Mouse (Mus musculus) MEL (cell line): ENCODE measurements around the gene Myo5a. TPM values are rescaled to one million over a fixed set of nuclear protein-coding genes. Genes with fewer than 3 reads are reported as not detected.

Source experiments
- DNase-seq: peaks from one replicate; pipeline ENCODE4 v3.0.0; 2011; ENCODE audit warnings: low read depth, low spot score
- H3K27ac ChIP-seq: 2 replicates; pipeline ENCODE4 v1.5.1; 2012; ENCODE audit warnings: low read depth, mild to moderate bottlenecking, control low read depth, low read length, moderate library complexity; ENCODE audit not compliant: control insufficient read depth
- H3K27me3 ChIP-seq, 2 experiments: fragments of 150-350 bp in 1 of 2; sonication (generic) in 1 of 2; 2 replicates each; pipeline ENCODE4 v1.6.1; 2012; ENCODE audit warnings: low read length in 2 of 2, mild to moderate bottlenecking in 2 of 2, improper control_type of control experiment in 1 of 2, moderate library complexity in 1 of 2; ENCODE audit not compliant: insufficient read depth in 2 of 2, control insufficient read depth in 1 of 2
- H3K36me3 ChIP-seq, 2 experiments: 2 replicates each; pipeline ENCODE4 v1.6.1; 2012 to 2014; ENCODE audit warnings: low read length in 2 of 2, improper control_type of control experiment in 1 of 2, inconsistent platforms in 1 of 2, mild to moderate bottlenecking in 1 of 2; ENCODE audit not compliant: insufficient read depth in 2 of 2, control insufficient read depth in 1 of 2
- H3K4me1 ChIP-seq, 2 experiments: fragments of 150-350 bp in 1 of 2; sonication (generic) in 1 of 2; 2 replicates each; pipeline ENCODE4 v1.6.1; 2012; ENCODE audit warnings: low read length in 2 of 2, improper control_type of control experiment in 1 of 2, mild to moderate bottlenecking in 1 of 2; ENCODE audit not compliant: insufficient read depth in 2 of 2, control insufficient read depth in 1 of 2
- H3K4me3 ChIP-seq, 2 experiments: fragments of 150-350 bp in 1 of 2; sonication (generic) in 1 of 2; 2 replicates each; pipeline ENCODE4 v1.5.1; 2012; ENCODE audit warnings: low read depth in 2 of 2, low read length in 2 of 2, mild to moderate bottlenecking in 2 of 2, moderate library complexity in 2 of 2, control low read depth in 1 of 2, improper control_type of control experiment in 1 of 2; ENCODE audit not compliant: control insufficient read depth in 1 of 2, insufficient read depth in 1 of 2
- H3K79me2 ChIP-seq: 2 replicates; pipeline ENCODE4 v1.6.1; 2012; ENCODE audit warnings: mild to moderate bottlenecking, low read length, moderate library complexity; ENCODE audit not compliant: control insufficient read depth, poor library complexity, insufficient read depth
- H3K9ac ChIP-seq: 2 replicates; pipeline ENCODE4 v1.6.1; 2012; ENCODE audit warnings: low read depth, mild to moderate bottlenecking, control low read depth, low read length, moderate library complexity; ENCODE audit not compliant: control insufficient read depth, poor library complexity, severe bottlenecking
- H3K9me3 ChIP-seq: fragments of 150-350 bp; sonication (generic); replicated peaks from 2 replicates; pipeline ENCODE4 v1.6.1; 2012; ENCODE audit warnings: mild to moderate bottlenecking, low read length, improper control_type of control experiment, moderate library complexity; ENCODE audit not compliant: insufficient read depth
- CHD1 ChIP-seq: IDR thresholded peaks from 2 replicates; pipeline ENCODE4 v1.6.1; 2012; ENCODE audit warnings: low read depth, mild to moderate bottlenecking, inconsistent platforms, low read length, improper control_type of control experiment
- CHD2 ChIP-seq: IDR thresholded peaks from 2 replicates; pipeline ENCODE4 v1.6.1; 2011; ENCODE audit warnings: low read length, improper control_type of control experiment
- CTCF ChIP-seq, 3 experiments: IDR thresholded peaks in 2 of 3; conservative IDR thresholded peaks in 1 of 3; 2 replicates each; pipeline ENCODE4 v1.5.1; 2011 to 2012; ENCODE audit warnings: low read length in 3 of 3, low read depth in 2 of 3, mild to moderate bottlenecking in 2 of 3, improper control_type of control experiment in 1 of 3, inconsistent platforms in 1 of 3, mixed read lengths in 1 of 3, moderate library complexity in 1 of 3; ENCODE audit not compliant: control insufficient read depth in 1 of 3, insufficient read depth in 1 of 3, poor library complexity in 1 of 3, severe bottlenecking in 1 of 3
- E2F4 ChIP-seq: IDR thresholded peaks from 2 replicates; pipeline ENCODE4 v1.6.1; 2011; ENCODE audit warnings: low read depth, low read length, improper control_type of control experiment, borderline replicate concordance
- EP300 ChIP-seq, 2 experiments: IDR thresholded peaks; 2 replicates each; pipeline ENCODE4 v1.6.1; 2011; ENCODE audit warnings: improper control_type of control experiment in 2 of 2, low read length in 2 of 2, low read depth in 1 of 2, mild to moderate bottlenecking in 1 of 2
- GATA1 ChIP-seq: IDR thresholded peaks from 2 replicates; pipeline ENCODE4 v1.6.1; 2011; ENCODE audit warnings: low read depth, low read length, improper control_type of control experiment
- MEF2A ChIP-seq: IDR thresholded peaks from 2 replicates; pipeline ENCODE4 v1.6.1; 2014; ENCODE audit warnings: low read depth, mild to moderate bottlenecking, inconsistent platforms, low read length, improper control_type of control experiment; ENCODE audit not compliant: poor library complexity, insufficient replicate concordance, severe bottlenecking; ENCODE audit errors: extremely low read depth
- MYB ChIP-seq: IDR thresholded peaks from 2 replicates; pipeline ENCODE4 v1.6.1; 2011; ENCODE audit warnings: mild to moderate bottlenecking, low read depth, low read length, improper control_type of control experiment
- POLR2A ChIP-seq, 2 experiments: IDR thresholded peaks; 2 replicates each; pipeline ENCODE4 v1.6.1; 2011 to 2012; ENCODE audit warnings: low read length in 2 of 2, mild to moderate bottlenecking in 2 of 2, control low read depth in 1 of 2, improper control_type of control experiment in 1 of 2, low read depth in 1 of 2, moderate library complexity in 1 of 2; ENCODE audit not compliant: control insufficient read depth in 1 of 2, insufficient read depth in 1 of 2, poor library complexity in 1 of 2
- RCOR1 ChIP-seq: IDR thresholded peaks from 2 replicates; pipeline ENCODE4 v1.6.1; 2012; ENCODE audit warnings: low read depth, mild to moderate bottlenecking, inconsistent platforms, low read length, improper control_type of control experiment
- TAL1 ChIP-seq: IDR thresholded peaks from 2 replicates; pipeline ENCODE4 v1.6.1; 2012; ENCODE audit warnings: mild to moderate bottlenecking, inconsistent platforms, low read length, moderate library complexity, mixed read lengths
- TBP ChIP-seq: IDR thresholded peaks from 2 replicates; pipeline ENCODE4 v1.8.0; 2011; ENCODE audit warnings: low read depth, low read length, improper control_type of control experiment
- TCF12 ChIP-seq: IDR thresholded peaks from 2 replicates; pipeline ENCODE4 v1.6.1; 2014; ENCODE audit warnings: low read depth, mild to moderate bottlenecking, inconsistent platforms, low read length, improper control_type of control experiment, moderate library complexity
- UBTF ChIP-seq: IDR thresholded peaks from 2 replicates; pipeline ENCODE4 v1.6.1; 2012; ENCODE audit warnings: low read depth, mild to moderate bottlenecking, inconsistent platforms, low read length, improper control_type of control experiment, moderate library complexity, borderline replicate concordance; ENCODE audit not compliant: insufficient read depth
- ZC3H11A ChIP-seq: IDR thresholded peaks from 2 replicates; pipeline ENCODE4 v1.6.1; 2012; ENCODE audit warnings: low read depth, mild to moderate bottlenecking, inconsistent platforms, low read length, improper control_type of control experiment
- ZNF384 ChIP-seq: IDR thresholded peaks from 2 replicates; pipeline ENCODE4 v1.6.1; 2012; ENCODE audit warnings: low read depth, mild to moderate bottlenecking, inconsistent platforms, low read length, improper control_type of control experiment
- polyA plus RNA-seq, 2 experiments: library from polyadenylated mRNA; stranded (reverse) in 1 of 2; unstranded in 1 of 2; fragments of >175 nt in 1 of 2; fragments of >200 nt in 1 of 2; gene quantifications; 2 replicates each; pipeline versions ENCODE4 v1.2.1 to v1.2.4; 2012; ENCODE audit warnings: low replicate concordance in 2 of 2, low read depth in 1 of 2; ENCODE audit not compliant: insufficient read length in 2 of 2, insufficient read depth in 1 of 2, missing spikeins in 1 of 2
- total RNA-seq: library from RNA; depleted of rRNA; stranded (reverse); fragments of 300-350 nt; gene quantifications from 2 replicates; pipeline ENCODE4 v1.2.3, GENCODE M21; 2012

Myo5a gene
- total and polyA plus RNA-seq, 3 experiments = 18.9 to 208 (median 49.0) TPM

DNA sequence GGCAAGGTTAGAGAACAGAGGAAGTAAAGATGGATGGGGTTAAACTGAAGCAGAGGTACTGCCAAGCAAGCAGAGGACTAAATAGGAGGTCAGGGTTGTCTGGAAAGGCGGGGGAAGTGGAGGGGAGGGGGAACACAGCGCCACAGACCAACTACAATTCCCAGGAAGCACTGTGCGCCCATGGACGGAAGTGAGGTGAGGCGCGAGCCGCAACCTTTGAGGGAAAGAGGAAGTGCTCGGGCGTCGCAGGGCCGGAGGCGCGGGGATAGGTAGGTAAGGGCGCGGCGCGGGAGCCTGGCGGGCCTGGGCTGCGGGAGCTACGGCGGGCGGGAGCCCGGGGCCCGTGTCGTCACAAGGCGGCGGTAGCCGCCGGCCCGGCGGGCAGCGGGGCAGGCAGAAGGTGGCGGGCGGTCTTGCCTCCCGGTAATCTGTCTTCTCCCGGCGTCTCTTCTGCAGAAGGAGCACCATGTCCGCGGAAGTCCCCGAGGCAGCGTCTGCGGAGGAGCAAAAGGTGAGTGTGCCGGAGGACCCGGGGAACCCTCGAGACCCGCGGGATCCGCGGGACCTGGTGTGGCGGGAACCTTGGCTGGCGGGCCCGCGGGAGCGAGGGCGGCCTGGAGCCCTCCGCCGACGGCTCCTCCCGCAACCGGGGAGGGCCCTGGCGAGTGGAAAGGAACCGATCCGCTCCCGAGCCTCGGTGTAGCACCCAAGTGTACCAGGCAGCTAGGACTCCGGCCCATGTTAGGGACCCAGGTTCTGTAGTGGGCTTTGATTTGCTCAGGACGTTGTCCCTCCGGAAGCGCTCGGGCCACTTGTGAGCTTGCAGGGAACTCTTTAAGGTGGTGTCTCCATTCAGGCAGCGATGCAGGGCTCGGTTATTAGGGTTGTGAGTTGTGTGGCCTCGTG is 33.1 kb upstream of the Myo5a start, which contains the start of gene Arpp19 (continued):
- TF ChIP-seq UBTF (no peak), E2F4 (0 out of 2 replicates have a peak, but pooled peaks have one; percentile 52), CHD2 (no peak), TAL1 (no peak)

DNA sequence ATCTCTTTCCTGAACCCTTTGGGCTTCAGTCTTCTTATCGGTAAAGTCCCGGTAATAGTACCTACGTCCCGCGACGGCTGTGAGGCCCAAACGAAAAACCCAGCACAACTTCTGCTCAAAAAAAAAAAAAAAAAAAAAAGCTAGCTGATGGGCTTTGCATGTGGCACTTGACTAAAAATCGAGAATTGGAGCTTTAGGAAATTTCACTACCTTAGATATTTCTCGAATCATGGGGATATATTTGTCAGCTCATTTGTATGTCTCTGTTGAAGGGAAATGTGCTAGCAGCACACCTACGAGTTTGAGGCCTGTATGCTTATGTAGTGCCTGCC is 32.5 kb upstream of the Myo5a start:
- no peak for TF ChIP-seq MEF2A
- TF ChIP-seq MYB = no peak
- no peak for TF ChIP-seq ZC3H11A
- TF ChIP-seq ZNF384 = peak; percentile 83
- TF ChIP-seq GATA1 = no peak
- Histone ChIP-seq H3K4me3 (peak overlapping the region; percentile 85 to 93), H3K27ac (peak overlapping the region; percentile 55)

GRCm38 (mm10) chr9:75040566-75040965 is 30.2 kb upstream of the Myo5a start:
- Histone ChIP-seq H3K4me1 (peaks cover 12 to 17% of the 10 kb centered on the region in 2 experiments), H3K36me3 (peaks cover 16 to 37% of the 10 kb centered on the region in 2 experiments), H3K79me2 (peaks cover 55% of the 10 kb centered on the region), H3K27ac (no peak overlapping the region), H3K9me3 (no peaks in the 10 kb centered on the region), H3K27me3 (no peaks in the 10 kb centered on the region), H3K9ac (no peak overlapping the region), H3K4me3 (no peak overlapping the region)
- no peak for TF ChIP-seq TBP
- no peak for TF ChIP-seq TCF12
- no peak for TF ChIP-seq CHD1
- TF ChIP-seq POLR2A (IDR thresholded peaks at IDR 0.05; ENCODE audit: control insufficient read depth in 1 of 2, insufficient read depth in 1 of 2, low read depth in 1 of 2, low read length in 2 of 2, poor library complexity in 1 of 2) = no peak
- no peak for TF ChIP-seq CTCF (IDR thresholded peaks at IDR 0.05 in 2 of 3, conservative IDR thresholded peaks at IDR 0.05 in 1 of 3; ENCODE audit: control insufficient read depth in 1 of 3, insufficient read depth in 1 of 3, low read depth in 2 of 3, low read length in 3 of 3, poor library complexity in 1 of 3, severe bottlenecking in 1 of 3)
- no peak for TF ChIP-seq UBTF
- no peak for TF ChIP-seq EP300 (IDR thresholded peaks at IDR 0.05; ENCODE audit: low read depth in 1 of 2, low read length in 2 of 2)
- no peak for TF ChIP-seq MYB
- no peak for TF ChIP-seq RCOR1
- no peak for TF ChIP-seq ZC3H11A
- DNase-seq = no peak

More for the DNA sequence above, 32.5 kb upstream of the Myo5a start:
- H3K79me2 ChIP-seq = peaks cover 42% of the 10 kb centered on the region
- peak overlapping the region; percentile 85 for H3K9ac ChIP-seq
- no peak for DNase-seq
- H3K4me1 ChIP-seq = peaks cover 5 to 10% of the 10 kb centered on the region in 2 experiments; a peak in 3 of 4 replicates
- H3K9me3 ChIP-seq = no peaks in the 10 kb centered on the region
- no peaks in the 10 kb centered on the region for H3K27me3 ChIP-seq
- H3K36me3 ChIP-seq = peaks cover 10 to 26% of the 10 kb centered on the region in 2 experiments
